Mouse (Mus musculus): Measurements from ENCODE around the gene Akna. TPM values are rescaled to one million over a fixed set of nuclear protein-coding genes. Genes with fewer than 3 reads are reported as not detected.

Gene Akna
- polyA plus RNA-seq (2015; fragmentation: Nextera tagmentation; extraction: Ambion mirVana), result 4.6 and 5.2 TPM in 2 replicates

GRCm38 (mm10) chr4:63403040-63403959 is at the start of gene Akna:
Gene Akna (minus strand): TSS chr4:63403354.
- Histone ChIP-seq H3K27ac (ENCODE audit: low read depth) (peak within 1 kb of the TSS; percentile 92), H3K4me2 (ENCODE audit: low read depth, low read length) (peak within 1 kb of the TSS; percentile 60), H3K9ac (replicated peaks) (peak within 1 kb of the TSS; percentile 68), H3K4me1 (ENCODE audit: insufficient read depth) (peaks cover 62% of the 10 kb centered on the region), H3K36me3 (replicated peaks; ENCODE audit: insufficient read depth, low read length) (no peaks in the 10 kb centered on the region), H3K9me3 (ENCODE audit: low read length) (no peaks in the 10 kb centered on the region), H3K27me3 (ENCODE audit: insufficient read depth, low read length) (no peaks in the 10 kb centered on the region), H3K4me3 (ENCODE audit: low read depth, low read length) (peak within 1 kb of the TSS; percentile 52)
- ATAC-seq (peak; percentile 43), DNase-seq (peak; percentile 73)
- no peak for TF ChIP-seq EP300 (IDR thresholded peaks at IDR 0.05; ENCODE audit: low read depth)
- 14% methylated on average over 17 of the region's 17 CpGs for WGBS (ENCODE audit: insufficient replicate concordance)

GRCm38 (mm10) chr4:63452555-63452954 is 49.4 kb upstream of the Akna start:
- 46% methylated on average over 3 of the region's 3 CpGs for WGBS (ENCODE audit: insufficient replicate concordance)
- no peak for TF ChIP-seq EP300 (IDR thresholded peaks at IDR 0.05; ENCODE audit: low read depth)
- TF ChIP-seq CTCF (IDR thresholded peaks at IDR 0.05; ENCODE audit: low read depth), result no peak
- no peak overlapping the region for H3K27ac ChIP-seq (ENCODE audit: low read depth)
- DNase-seq, result no peak
- H3K9ac ChIP-seq (replicated peaks), result no peak overlapping the region
- H3K9me3 ChIP-seq (ENCODE audit: low read length), result no peaks in the 10 kb centered on the region
- no peaks in the 10 kb centered on the region for H3K36me3 ChIP-seq (replicated peaks; ENCODE audit: insufficient read depth, low read length)
- ATAC-seq, result no peak
- no peak overlapping the region for H3K4me2 ChIP-seq (ENCODE audit: low read depth, low read length)
- no peaks in the 10 kb centered on the region for H3K27me3 ChIP-seq (ENCODE audit: insufficient read depth, low read length)
- H3K4me1 ChIP-seq (ENCODE audit: insufficient read depth), result no peaks in the 10 kb centered on the region
- H3K4me3 ChIP-seq (ENCODE audit: low read depth, low read length), result no peak overlapping the region

GRCm38 (mm10) chr4:63450551-63450950 is 47.4 kb upstream of the Akna start:
- TF ChIP-seq CTCF (IDR thresholded peaks at IDR 0.05; ENCODE audit: low read depth) (no peak), EP300 (IDR thresholded peaks at IDR 0.05; ENCODE audit: low read depth) (no peak)
- H3K4me1 ChIP-seq (ENCODE audit: insufficient read depth), result no peaks in the 10 kb centered on the region
- DNase-seq, result no peak
- no peak overlapping the region for H3K9ac ChIP-seq (replicated peaks)
- H3K27ac ChIP-seq (ENCODE audit: low read depth), result no peak overlapping the region
- H3K9me3 ChIP-seq (ENCODE audit: low read length), result no peaks in the 10 kb centered on the region
- no peak overlapping the region for H3K4me3 ChIP-seq (ENCODE audit: low read depth, low read length)
- WGBS (ENCODE audit: insufficient replicate concordance), result 76% methylated on average over 5 of the region's 5 CpGs
- ATAC-seq, result no peak
- H3K27me3 ChIP-seq (ENCODE audit: insufficient read depth, low read length), result no peaks in the 10 kb centered on the region
- H3K4me2 ChIP-seq (ENCODE audit: low read depth, low read length), result no peak overlapping the region
- H3K36me3 ChIP-seq (replicated peaks; ENCODE audit: insufficient read depth, low read length), result no peaks in the 10 kb centered on the region

- ATAC-seq, result no peak
- Histone ChIP-seq H3K9ac (replicated peaks) (no peak overlapping the region), H3K4me3 (ENCODE audit: low read depth, low read length) (no peak overlapping the region), H3K4me2 (ENCODE audit: low read depth, low read length) (no peak overlapping the region), H3K4me1 (ENCODE audit: insufficient read depth) (no peaks in the 10 kb centered on the region), H3K27me3 (ENCODE audit: insufficient read depth, low read length) (no peaks in the 10 kb centered on the region), H3K9me3 (ENCODE audit: low read length) (no peaks in the 10 kb centered on the region), H3K36me3 (replicated peaks; ENCODE audit: insufficient read depth, low read length) (no peaks in the 10 kb centered on the region), H3K27ac (ENCODE audit: low read depth) (no peak overlapping the region)
- 83% methylated on average over 10 of the region's 10 CpGs for WGBS (ENCODE audit: insufficient replicate concordance)
- DNase-seq, result no peak
- TF ChIP-seq EP300 (IDR thresholded peaks at IDR 0.05; ENCODE audit: low read depth) (no peak), CTCF (IDR thresholded peaks at IDR 0.05; ENCODE audit: low read depth) (no peak)
Measured at GRCm38 (mm10) chr4:63444362-63445066, 41.4 kb upstream of the Akna start.

DNA sequence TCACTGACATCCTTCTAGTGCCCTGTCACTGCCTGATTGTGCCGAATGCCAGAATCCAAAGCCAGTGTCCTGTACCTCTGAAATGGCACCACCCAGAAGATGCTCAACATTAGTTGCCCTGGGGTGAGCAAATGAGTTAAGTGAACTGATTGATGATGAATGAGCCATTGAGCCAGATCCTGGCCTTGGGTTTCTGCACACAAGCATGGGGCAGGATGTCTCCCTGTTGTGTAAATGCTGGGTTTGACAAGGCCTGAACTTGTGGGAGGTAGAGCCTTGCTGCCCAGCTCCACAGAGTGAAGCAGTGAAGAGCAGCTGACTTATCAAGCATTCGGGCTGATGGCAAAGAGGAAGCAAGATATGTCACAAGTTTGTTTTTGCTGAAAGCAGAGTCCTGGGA is 39.9 kb upstream of the Akna start:
- no peaks in the 10 kb centered on the region for H3K27me3 ChIP-seq (ENCODE audit: insufficient read depth, low read length)
- DNase-seq, result no peak
- H3K4me3 ChIP-seq (ENCODE audit: low read depth, low read length), result no peak overlapping the region
- H3K27ac ChIP-seq (ENCODE audit: low read depth), result no peak overlapping the region
- no peaks in the 10 kb centered on the region for H3K4me1 ChIP-seq (ENCODE audit: insufficient read depth)
- H3K36me3 ChIP-seq (replicated peaks; ENCODE audit: insufficient read depth, low read length), result no peaks in the 10 kb centered on the region
- TF ChIP-seq EP300 (IDR thresholded peaks at IDR 0.05; ENCODE audit: low read depth) (no peak), CTCF (IDR thresholded peaks at IDR 0.05; ENCODE audit: low read depth) (no peak)
- H3K4me2 ChIP-seq (ENCODE audit: low read depth, low read length), result no peak overlapping the region
- peaks cover 2% of the 10 kb centered on the region; the same call in 1 of the 2 replicates for H3K9me3 ChIP-seq (ENCODE audit: low read length)
- ATAC-seq, result no peak
- H3K9ac ChIP-seq (replicated peaks), result no peak overlapping the region
- WGBS (ENCODE audit: insufficient replicate concordance), result 73% methylated on average over 2 of the region's 2 CpGs

GRCm38 (mm10) chr4:63441616-63442015 is 38.5 kb upstream of the Akna start:
- no peaks in the 10 kb centered on the region for H3K36me3 ChIP-seq (replicated peaks; ENCODE audit: insufficient read depth, low read length)
- H3K27me3 ChIP-seq (ENCODE audit: insufficient read depth, low read length), result no peaks in the 10 kb centered on the region
- no peak for DNase-seq
- no peaks in the 10 kb centered on the region for H3K4me1 ChIP-seq (ENCODE audit: insufficient read depth)
- no peak overlapping the region for H3K4me3 ChIP-seq (ENCODE audit: low read depth, low read length)
- 75% methylated on average over 7 of the region's 7 CpGs for WGBS (ENCODE audit: insufficient replicate concordance)
- peaks cover 2% of the 10 kb centered on the region; the same call in 1 of the 2 replicates for H3K9me3 ChIP-seq (ENCODE audit: low read length)
- TF ChIP-seq EP300 (IDR thresholded peaks at IDR 0.05; ENCODE audit: low read depth), result no peak
- TF ChIP-seq CTCF (IDR thresholded peaks at IDR 0.05; ENCODE audit: low read depth), result no peak
- no peak for ATAC-seq
- H3K4me2 ChIP-seq (ENCODE audit: low read depth, low read length), result no peak overlapping the region
- no peak overlapping the region for H3K9ac ChIP-seq (replicated peaks)
- no peak overlapping the region for H3K27ac ChIP-seq (ENCODE audit: low read depth)

Data from liver, postnatal 0 days (tissue).